Mouse (Mus musculus) cerebellum, postnatal 14 days (tissue): ENCODE results near the gene Zfp605.
"Not testable (repeated sequence)": the region's sequence is repeated elsewhere in the genome, so short reads cannot be mapped to it uniquely, and the experiment has no call there.

ENCODE experiments used
- DNase-seq, 2 experiments: peaks; one replicate each; pipeline ENCODE4 v3.0.0; 2021; ENCODE audit warnings: mixed read lengths in 2 of 2

Gene Zfp605

GRCm38 (mm10) chr5:110109991-110110441, at the start of gene Zfp605:
Zfp605 (plus strand) TSS chr5:110110092.
- peak; percentile 96 to 98 for DNase-seq

GRCm38 (mm10) chr5:110072413-110072812, 37.5 kb upstream of the Zfp605 start, which contains the start of gene Gm17655:
Gm17655 (minus strand) TSS chr5:110072513.
- DNase-seq, result not testable (repeated sequence)

- DNase-seq, result no peak
These were observed 26.9 kb upstream of the Zfp605 start for GRCm38 (mm10) chr5:110082961-110083360.

- no peak for DNase-seq
These were observed 23.6 kb upstream of the Zfp605 start for GRCm38 (mm10) chr5:110086161-110086866.

- DNase-seq, result no peak
These were observed 18.3 kb upstream of the Zfp605 start for GRCm38 (mm10) chr5:110091546-110091945.

- peak; percentile 86 to 88 for DNase-seq
These were observed 15.7 kb upstream of the Zfp605 start, which contains the start of gene Gm35315 for GRCm38 (mm10) chr5:110094030-110094846. Gm35315 (minus strand) TSS chr5:110094420.

- no peak for DNase-seq
These were observed 15.1 kb upstream of the Zfp605 start for GRCm38 (mm10) chr5:110094847-110095213.

GRCm38 (mm10) chr5:110098991-110099477, 10.9 kb upstream of the Zfp605 start:
- DNase-seq, result peak in 1 of 2 experiments; percentile 24

GRCm38 (mm10) chr5:110099656-110100580, 10.0 kb upstream of the Zfp605 start, which contains the start of gene Plcxd1:
Plcxd1 (plus strand) TSS chr5:110099969.
- peak in 1 of 2 experiments; percentile 10 for DNase-seq

- peak; percentile 43 to 50 for DNase-seq
These were observed 8.8 kb upstream of the Zfp605 start for GRCm38 (mm10) chr5:110100921-110101631.

- peak; percentile 68 to 80 for DNase-seq
These were observed 8.1 kb upstream of the Zfp605 start for GRCm38 (mm10) chr5:110101716-110102347.

- no peak for DNase-seq
These were observed 7.5 kb upstream of the Zfp605 start for GRCm38 (mm10) chr5:110102429-110102828.

- DNase-seq, result no peak
These were observed 6.9 kb upstream of the Zfp605 start for GRCm38 (mm10) chr5:110102853-110103625.

- DNase-seq, result no peak
These were observed 5.8 kb upstream of the Zfp605 start for GRCm38 (mm10) chr5:110103901-110104615.

- peak in 1 of 2 experiments; percentile 10 for DNase-seq
These were observed 5.1 kb upstream of the Zfp605 start for GRCm38 (mm10) chr5:110104616-110105380.

- peak; percentile 40 to 46 for DNase-seq
These were observed 3.6 kb upstream of the Zfp605 start for GRCm38 (mm10) chr5:110106140-110106871.

- peak in 1 of 2 experiments; percentile 62 for DNase-seq
These were observed 2.9 kb upstream of the Zfp605 start for GRCm38 (mm10) chr5:110106901-110107564.
